Mouse (Mus musculus) stomach, postnatal 0 days (tissue): Measurements from ENCODE around the gene Farp1. TPM values are rescaled to one million over a fixed set of nuclear protein-coding genes. Genes with fewer than 3 reads are reported as not detected.

ENCODE experiments used
- ATAC-seq: fragments of 200-750 bp; cut with Nextera tagmentation; 2 replicates; pipeline ENCODE4 v1.8.0; 2017; ENCODE audit not compliant: low FRiP score, low TSS enrichment
- DNase-seq: peaks from one replicate; pipeline ENCODE4 v3.0.0-alpha.2; 2016; ENCODE audit warnings: low spot score
- H3K27ac ChIP-seq: fragments of 300-500 bp; sonication (generic); replicated peaks from 2 replicates; pipeline ENCODE4 v1.5.1; 2014; ENCODE audit warnings: mild to moderate bottlenecking, control low read depth
- H3K27me3 ChIP-seq: fragments of 300-500 bp; sonication (generic); 2 replicates; pipeline ENCODE4 v1.6.1; 2014; ENCODE audit warnings: low read length; ENCODE audit not compliant: control insufficient read depth, insufficient read depth
- H3K36me3 ChIP-seq: fragments of 300-500 bp; sonication (generic); 2 replicates; pipeline ENCODE4 v1.6.1; 2014; ENCODE audit warnings: low read length, mixed read lengths; ENCODE audit not compliant: control insufficient read depth, insufficient read depth
- H3K4me1 ChIP-seq: fragments of 300-500 bp; sonication (generic); replicated peaks from 2 replicates; pipeline ENCODE4 v1.6.1; 2014; ENCODE audit warnings: antibody characterized with exemption; ENCODE audit not compliant: control insufficient read depth, insufficient read depth
- H3K4me2 ChIP-seq: fragments of 300-500 bp; sonication (generic); replicated peaks from 2 replicates; pipeline ENCODE4 v1.6.1; 2014; ENCODE audit warnings: low read depth, mild to moderate bottlenecking, control low read depth, moderate library complexity
- H3K4me3 ChIP-seq: fragments of 300-500 bp; sonication (generic); 2 replicates; pipeline ENCODE4 v1.5.1; 2014; ENCODE audit warnings: low read depth, low read length, control low read depth
- H3K9ac ChIP-seq: fragments of 300-500 bp; sonication (generic); 2 replicates; pipeline ENCODE4 v1.6.1; 2014; ENCODE audit warnings: mild to moderate bottlenecking, low read length, control low read depth, mixed read lengths
- H3K9me3 ChIP-seq: fragments of 300-500 bp; sonication (generic); 2 replicates; pipeline ENCODE4 v1.6.1; 2016; ENCODE audit warnings: low read length; ENCODE audit not compliant: control insufficient read depth
- CTCF ChIP-seq: IDR thresholded peaks from 2 replicates; pipeline ENCODE4 v1.5.1; 2016; ENCODE audit warnings: antibody characterized with exemption, low read depth, mild to moderate bottlenecking, moderate library complexity
- EP300 ChIP-seq: optimal IDR thresholded peaks from 2 replicates; pipeline ENCODE3; 2016; ENCODE audit warnings: antibody characterized with exemption
- WGBS: fragments of 180-500 bp; shearing (Covaris S2); extraction: QIAGEN DNeasy Blood & Tissue Kit; methylation state at CpG from one replicate; pipeline ENCODE4 v1.1.7; 2014; 5-methylcytosine and 5-hydroxymethylcytosine counted together
- polyA plus RNA-seq: library from polyadenylated mRNA; unstranded; fragments of >200 nt; fragmentation: Nextera tagmentation; extraction: Ambion mirVana; gene quantifications from 2 replicates; pipeline ENCODE4 v1.2.1, GENCODE M21; 2015

Farp1 gene
- polyA plus RNA-seq, 1 experiment from 2014 or later, result 4.6 TPM

- no peak overlapping the region for H3K27ac ChIP-seq
- ATAC-seq (no peak), DNase-seq (no peak)
- no peaks in the 10 kb centered on the region for H3K36me3 ChIP-seq
- no peak overlapping the region for H3K4me2 ChIP-seq
- TF ChIP-seq CTCF (no peak), EP300 (no peak)
- H3K9ac ChIP-seq, result no peak overlapping the region
- H3K4me1 ChIP-seq, result no peaks in the 10 kb centered on the region
- H3K4me3 ChIP-seq, result no peak overlapping the region
- no peaks in the 10 kb centered on the region for H3K27me3 ChIP-seq
- H3K9me3 ChIP-seq, result no peaks in the 10 kb centered on the region
- 79% methylated on average over 4 of the region's 4 CpGs for WGBS
These were observed 120.2 kb downstream of the Farp1 start for GRCm38 (mm10) chr14:121155173-121155572.

GRCm38 (mm10) chr14:121158616-121159015 is 123.6 kb downstream of the Farp1 start:
- H3K4me1 ChIP-seq, result no peaks in the 10 kb centered on the region
- 68% methylated on average over 2 of the region's 2 CpGs for WGBS
- ATAC-seq, result no peak
- no peak for DNase-seq
- H3K9ac ChIP-seq, result no peak overlapping the region
- TF ChIP-seq CTCF (no peak), EP300 (no peak)
- no peaks in the 10 kb centered on the region for H3K27me3 ChIP-seq
- no peak overlapping the region for H3K4me3 ChIP-seq
- H3K36me3 ChIP-seq, result no peaks in the 10 kb centered on the region
- no peak overlapping the region for H3K4me2 ChIP-seq
- no peaks in the 10 kb centered on the region for H3K9me3 ChIP-seq
- no peak overlapping the region for H3K27ac ChIP-seq

GRCm38 (mm10) chr14:121162822-121163221 is 127.8 kb downstream of the Farp1 start:
- Histone ChIP-seq H3K4me1 (no peaks in the 10 kb centered on the region), H3K4me3 (no peak overlapping the region), H3K27ac (no peak overlapping the region), H3K9ac (no peak overlapping the region), H3K36me3 (no peaks in the 10 kb centered on the region), H3K4me2 (no peak overlapping the region), H3K9me3 (no peaks in the 10 kb centered on the region), H3K27me3 (no peaks in the 10 kb centered on the region)
- DNase-seq (no peak), ATAC-seq (no peak)
- TF ChIP-seq EP300, result no peak
- TF ChIP-seq CTCF, result no peak
- 96% methylated on average over 2 of the region's 2 CpGs for WGBS

GRCm38 (mm10) chr14:121164866-121165265 is 129.9 kb downstream of the Farp1 start:
- H3K27ac ChIP-seq, result no peak overlapping the region
- ATAC-seq, result no peak

GRCm38 (mm10) chr14:121165408-121166037 is 130.5 kb downstream of the Farp1 start:
- Histone ChIP-seq H3K9ac (no peak overlapping the region), H3K4me3 (no peak overlapping the region), H3K27me3 (no peaks in the 10 kb centered on the region), H3K4me2 (no peak overlapping the region), H3K4me1 (no peaks in the 10 kb centered on the region), H3K9me3 (no peaks in the 10 kb centered on the region), H3K36me3 (no peaks in the 10 kb centered on the region), H3K27ac (no peak overlapping the region)
- no peak for DNase-seq
- WGBS, result 50% methylated on average over 6 of the region's 6 CpGs
- TF ChIP-seq CTCF (no peak), EP300 (no peak)
- no peak for ATAC-seq

More at GRCm38 (mm10) chr14:121164866-121165265, 129.9 kb downstream of the Farp1 start:
- 83% methylated on average over 1 of the region's 1 CpGs for WGBS
- no peaks in the 10 kb centered on the region for H3K27me3 ChIP-seq
- no peaks in the 10 kb centered on the region for H3K36me3 ChIP-seq
- H3K9ac ChIP-seq, result no peak overlapping the region
- TF ChIP-seq CTCF (no peak), EP300 (no peak)
- H3K4me2 ChIP-seq, result no peak overlapping the region
- no peak for DNase-seq
- no peak overlapping the region for H3K4me3 ChIP-seq
- no peaks in the 10 kb centered on the region for H3K4me1 ChIP-seq
- no peaks in the 10 kb centered on the region for H3K9me3 ChIP-seq

GRCm38 (mm10) chr14:121166038-121166436 is 131.0 kb downstream of the Farp1 start:
- Histone ChIP-seq H3K27me3 (no peaks in the 10 kb centered on the region), H3K4me2 (no peak overlapping the region), H3K4me1 (no peaks in the 10 kb centered on the region), H3K36me3 (no peaks in the 10 kb centered on the region), H3K4me3 (no peak overlapping the region), H3K27ac (no peak overlapping the region), H3K9ac (no peak overlapping the region), H3K9me3 (no peaks in the 10 kb centered on the region)
- TF ChIP-seq EP300 (no peak), CTCF (no peak)
- DNase-seq (no peak), ATAC-seq (no peak)
- WGBS, result 60% methylated on average over 7 of the region's 7 CpGs
